Mouse (Mus musculus): Measurements from ENCODE around the gene Babam2. TPM values are rescaled to one million over a fixed set of nuclear protein-coding genes. Genes with fewer than 3 reads are reported as not detected.
"Not testable (repeated sequence)": the region's sequence is repeated elsewhere in the genome, so short reads cannot be mapped to it uniquely, and the experiment has no call there.

The Babam2 gene
- total RNA-seq, 2 experiments from 2014 or later: 30.2 TPM

GRCm38 (mm10) chr5:31765824-31766223 lies 68.3 kb downstream of the Babam2 start:
- Histone ChIP-seq H3K27ac (no peak overlapping the region), H3K4me3 (no peak overlapping the region)
- DNase-seq: no peak
- intact Hi-C loops (cut with DNase I): no loop called here
- TF ChIP-seq CTCF (IDR thresholded peaks at IDR 0.05): no peak

DNA sequence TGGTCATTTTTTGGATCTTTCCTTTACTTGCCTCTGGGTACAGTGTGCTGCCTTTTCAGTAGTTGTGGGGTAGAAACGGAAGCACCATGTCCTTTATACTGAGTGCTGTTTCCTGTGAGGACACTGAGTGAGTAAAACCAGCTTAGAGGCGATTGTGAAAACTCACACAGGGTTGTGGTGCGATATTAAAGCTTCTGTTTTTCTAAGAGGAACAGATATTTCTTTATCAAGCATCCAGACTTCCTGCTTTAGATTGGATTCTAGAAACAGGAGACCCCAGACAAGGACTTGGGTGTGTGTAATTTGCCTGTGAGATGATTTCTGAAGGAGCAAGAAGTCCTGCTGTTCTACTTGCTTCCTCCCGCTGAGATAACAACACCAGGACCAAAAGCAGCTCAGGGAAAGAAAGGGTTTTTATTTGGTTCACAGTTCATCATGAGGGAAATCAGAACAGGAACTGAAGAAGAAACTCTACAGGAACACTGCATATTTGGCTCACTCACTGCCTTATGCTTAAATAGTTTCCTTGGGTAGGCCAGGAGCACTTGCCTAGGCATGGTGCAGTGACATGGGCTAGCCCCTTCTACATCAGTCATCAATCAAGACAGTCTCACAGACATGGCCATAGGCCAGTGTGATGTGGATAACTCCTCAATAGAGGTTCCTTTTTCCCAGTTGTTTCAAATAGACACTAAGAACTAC lies 69.5 kb downstream of the Babam2 start:
- Histone ChIP-seq H3K4me3 (no peak overlapping the region), H3K27ac (peak overlapping the region; percentile 17)
- DNase-seq: no peak
- no peak for TF ChIP-seq CTCF (IDR thresholded peaks at IDR 0.05)
- intact Hi-C loops (cut with DNase I): no loop called here

DNA sequence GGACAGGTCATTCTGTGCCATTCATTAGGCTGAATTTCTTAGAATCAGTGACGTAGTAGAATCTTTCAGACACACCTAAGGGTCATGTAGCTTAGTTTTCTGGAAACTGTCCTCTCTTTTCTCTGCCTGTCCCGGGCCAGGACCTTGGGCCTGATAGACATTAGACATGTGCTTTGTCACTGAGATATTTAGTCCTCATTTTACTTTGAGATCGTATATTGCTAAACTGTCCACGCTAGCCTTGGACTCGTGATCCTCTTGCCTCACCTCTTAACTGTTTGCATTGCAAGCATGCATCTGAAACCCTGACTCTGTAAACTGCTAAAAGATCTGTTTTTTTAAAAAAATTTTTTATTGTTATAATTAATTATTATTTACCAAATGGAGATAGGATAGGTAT lies 74.0 kb downstream of the Babam2 start:
- no peak for DNase-seq
- no peak overlapping the region for H3K4me3 ChIP-seq
- no peak for TF ChIP-seq CTCF (IDR thresholded peaks at IDR 0.05)
- H3K27ac ChIP-seq: no peak overlapping the region
- intact Hi-C loops (cut with DNase I): no loop called here

GRCm38 (mm10) chr5:31771921-31772320 lies 74.4 kb downstream of the Babam2 start:
- intact Hi-C loops (cut with DNase I): no loop called here
- DNase-seq: peak; percentile 52
- TF ChIP-seq CTCF (IDR thresholded peaks at IDR 0.05): no peak
- no peak overlapping the region for H3K4me3 ChIP-seq
- no peak overlapping the region for H3K27ac ChIP-seq

DNA sequence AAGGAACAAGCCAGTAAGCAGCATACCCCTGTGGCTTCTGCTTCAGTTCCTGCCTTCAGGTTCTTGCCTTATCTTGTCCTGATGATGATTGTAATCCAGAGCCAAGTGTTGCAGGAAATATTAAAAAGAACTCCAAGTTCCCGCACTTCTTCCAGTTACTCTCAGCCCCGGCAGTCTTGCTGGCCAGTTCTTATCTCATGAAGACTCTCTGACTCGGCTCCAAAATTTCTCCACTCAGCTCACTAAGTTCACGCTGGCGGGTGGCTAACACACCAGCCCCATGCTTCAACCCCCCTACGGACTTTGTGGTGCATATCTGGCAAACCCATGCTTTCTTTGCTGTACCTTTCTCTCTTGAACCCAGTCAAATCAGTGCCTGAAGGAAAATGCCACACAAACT lies 77.5 kb downstream of the Babam2 start:
- intact Hi-C loops (cut with DNase I): no loop called here
- no peak for TF ChIP-seq CTCF (IDR thresholded peaks at IDR 0.05)
- DNase-seq: no peak
- Histone ChIP-seq H3K4me3 (no peak overlapping the region), H3K27ac (no peak overlapping the region)

DNA sequence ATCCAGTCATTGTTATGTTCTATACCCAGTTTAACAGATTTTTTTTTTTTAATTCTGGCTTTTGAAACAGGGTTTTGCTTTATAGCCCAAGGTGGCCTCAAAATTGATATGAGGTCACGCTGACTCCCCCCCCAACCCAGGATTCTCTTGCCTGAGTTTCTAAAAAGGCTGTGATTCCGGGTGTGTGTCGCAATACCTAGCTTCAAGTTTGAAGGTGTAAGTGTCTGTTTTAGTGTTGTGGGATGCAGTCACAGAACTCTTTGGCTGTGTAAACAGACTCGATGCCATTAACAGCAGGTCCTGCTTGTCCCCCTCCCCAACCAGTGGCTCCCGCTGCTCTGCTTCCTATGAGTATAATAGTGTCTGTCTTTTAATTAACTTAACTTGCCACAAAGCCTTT lies 84.1 kb downstream of the Babam2 start:
- no peak for TF ChIP-seq CTCF (IDR thresholded peaks at IDR 0.05)
- DNase-seq: no peak
- no peak overlapping the region for H3K4me3 ChIP-seq
- no peak overlapping the region for H3K27ac ChIP-seq
- intact Hi-C loops (cut with DNase I): no loop called here

GRCm38 (mm10) chr5:31787201-31787600 lies 89.7 kb downstream of the Babam2 start:
- Histone ChIP-seq H3K4me3 (no peak overlapping the region), H3K27ac (no peak overlapping the region)
- intact Hi-C loops (cut with DNase I): loop anchor here (5.0 kb wide), 1 partner anchor 35 kb away; no protein-coding TSS in a partner anchor
- DNase-seq: no peak
- no peak for TF ChIP-seq CTCF (IDR thresholded peaks at IDR 0.05)

DNA sequence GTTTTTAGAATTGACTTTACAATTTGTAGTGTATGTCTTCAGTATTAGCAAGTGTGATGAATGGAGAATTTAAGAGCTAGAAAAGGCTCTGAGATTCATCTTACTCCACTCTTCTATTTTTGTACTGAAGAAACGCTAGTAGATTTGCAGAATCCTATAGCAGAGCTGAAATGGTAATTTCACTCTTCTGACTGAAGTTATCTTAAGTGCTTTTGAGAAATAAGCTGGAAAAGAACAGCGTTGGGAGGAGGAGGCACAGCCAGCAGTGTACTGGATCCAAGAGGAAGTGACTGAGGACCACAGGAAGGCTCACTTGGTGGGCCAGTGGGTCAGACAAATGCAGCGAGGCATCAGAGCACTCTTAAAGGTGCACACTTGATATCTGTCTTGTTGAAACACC lies 90.1 kb downstream of the Babam2 start:
- no peak for TF ChIP-seq CTCF (IDR thresholded peaks at IDR 0.05)
- Histone ChIP-seq H3K27ac (no peak overlapping the region), H3K4me3 (no peak overlapping the region)
- intact Hi-C loops (cut with DNase I): loop anchor here (5.0 kb wide), 1 partner anchor 35 kb away; no protein-coding TSS in a partner anchor
- no peak for DNase-seq

DNA sequence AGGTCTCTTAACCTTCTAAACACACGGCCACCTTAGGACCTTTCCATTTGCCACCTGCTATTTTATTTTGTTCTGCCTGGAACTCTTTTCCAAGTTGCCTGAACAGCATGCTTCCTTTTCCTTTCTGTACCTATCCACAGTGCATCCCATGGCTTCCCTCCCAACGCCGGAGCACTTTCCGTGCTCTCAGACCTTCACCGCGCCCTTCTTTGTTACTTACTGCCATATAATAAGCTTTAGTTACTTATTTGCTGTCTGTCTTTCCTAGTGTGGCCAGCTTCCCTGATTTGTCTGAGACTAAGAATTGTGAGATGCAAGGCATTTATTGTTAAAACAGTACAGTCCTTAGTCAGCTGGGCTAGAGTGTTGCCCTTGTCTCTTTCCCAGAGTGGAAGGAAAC lies 94.9 kb downstream of the Babam2 start:
- intact Hi-C loops (cut with DNase I): no loop called here
- peak overlapping the region; percentile 67 for H3K27ac ChIP-seq
- DNase-seq: no peak
- no peak overlapping the region for H3K4me3 ChIP-seq
- no peak for TF ChIP-seq CTCF (IDR thresholded peaks at IDR 0.05)

DNA sequence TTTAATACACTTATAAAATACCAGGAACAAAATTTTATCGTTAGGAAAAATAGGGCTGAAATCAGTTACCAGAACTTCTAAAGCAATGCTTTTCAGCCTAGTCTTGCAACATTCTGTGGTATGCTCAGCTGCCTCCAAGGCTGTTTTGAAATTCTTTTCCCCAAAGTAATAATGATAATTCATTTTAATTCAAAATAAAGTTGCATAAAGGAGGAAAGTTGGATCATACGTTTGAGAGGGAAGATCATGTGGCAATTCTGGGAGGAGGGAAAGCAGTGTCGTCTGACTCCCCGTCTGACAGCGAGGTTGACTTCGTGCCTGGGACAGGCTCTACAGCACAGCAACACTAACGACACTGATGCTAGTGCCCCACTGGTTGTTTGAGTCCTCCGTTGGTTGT lies 95.4 kb downstream of the Babam2 start:
- intact Hi-C loops (cut with DNase I): no loop called here
- peak; percentile 51 for DNase-seq
- peak overlapping the region; percentile 67 for H3K27ac ChIP-seq
- TF ChIP-seq CTCF (IDR thresholded peaks at IDR 0.05): no peak
- no peak overlapping the region for H3K4me3 ChIP-seq

DNA sequence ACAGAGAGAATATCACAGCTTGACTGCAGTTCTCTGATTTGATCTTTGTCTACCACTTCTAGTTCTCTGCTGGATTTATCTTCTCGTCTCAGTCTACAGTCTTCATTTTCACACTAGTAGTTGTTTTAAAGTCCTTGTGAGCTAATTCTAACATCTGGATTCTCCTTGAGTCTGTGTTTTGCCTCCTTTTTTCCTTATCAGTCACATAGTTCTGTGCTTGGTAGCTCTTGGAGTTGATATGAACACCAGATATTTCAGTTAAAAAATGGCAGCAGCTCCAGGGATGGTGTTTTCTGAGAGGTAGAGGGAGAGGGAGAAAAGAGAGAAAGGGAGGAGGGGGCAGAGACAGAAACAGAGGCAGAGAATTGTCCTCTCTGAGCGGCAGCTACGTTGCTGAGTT lies 97.9 kb downstream of the Babam2 start:
- TF ChIP-seq CTCF (IDR thresholded peaks at IDR 0.05): no peak
- no peak for DNase-seq

DNA sequence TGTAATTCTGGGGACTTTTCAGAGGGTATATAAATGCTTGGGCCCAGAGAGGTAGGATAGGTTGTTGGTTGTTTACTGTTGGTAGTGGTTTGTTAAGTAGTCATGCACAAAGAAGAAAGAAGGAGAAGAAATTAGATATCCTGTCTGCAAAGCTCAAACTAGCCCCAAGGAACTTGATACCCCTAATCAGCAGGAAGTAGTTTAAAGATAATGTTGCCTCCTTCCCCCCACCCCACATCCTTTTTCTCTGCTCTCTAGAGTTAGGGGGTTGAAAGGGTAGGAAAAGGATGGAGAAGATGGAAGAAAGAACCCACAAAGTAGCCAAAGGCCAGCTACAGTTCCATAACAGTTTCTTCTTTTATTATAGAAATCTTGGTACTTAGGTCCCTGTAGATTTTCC lies 99.5 kb downstream of the Babam2 start:
- no peak overlapping the region for H3K4me3 ChIP-seq
- intact Hi-C loops (cut with DNase I): no loop called here
- no peak for TF ChIP-seq CTCF (IDR thresholded peaks at IDR 0.05)
- no peak for DNase-seq
- H3K27ac ChIP-seq: no peak overlapping the region

More for the DNA sequence above, 97.9 kb downstream of the Babam2 start:
- Histone ChIP-seq H3K27ac (no peak overlapping the region), H3K4me3 (no peak overlapping the region)
- intact Hi-C loops (cut with DNase I): no loop called here

DNA sequence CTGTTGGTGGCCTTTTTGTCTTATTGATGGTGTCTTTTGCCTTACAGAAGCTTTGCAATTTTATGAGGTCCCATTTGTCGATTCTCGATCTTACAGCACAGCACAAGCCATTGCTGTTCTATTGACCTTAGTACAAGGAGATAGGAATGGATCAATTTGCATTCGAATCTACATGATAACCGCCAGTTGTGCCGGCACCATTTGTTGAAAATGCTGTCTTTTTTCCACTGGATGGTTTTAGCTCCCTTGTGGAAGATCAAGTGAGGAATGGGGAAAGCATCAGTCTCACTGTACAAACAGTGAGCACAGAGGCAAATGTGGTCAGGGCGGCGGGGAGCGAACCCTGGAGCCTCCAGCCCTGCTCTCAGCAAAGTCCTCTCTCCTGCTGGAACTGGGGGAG lies 106.7 kb downstream of the Babam2 start:
- intact Hi-C loops (cut with DNase I); H3K4me3 ChIP-seq; DNase-seq; H3K27ac ChIP-seq: not testable (repeated sequence)

GRCm38 (mm10) chr5:31804751-31805150 lies 107.3 kb downstream of the Babam2 start:
- Histone ChIP-seq H3K4me3 (no peak overlapping the region), H3K27ac (no peak overlapping the region)
- DNase-seq: no peak
- no peak for TF ChIP-seq CTCF (IDR thresholded peaks at IDR 0.05)
- intact Hi-C loops (cut with DNase I): no loop called here

All from gastrocnemius, adult 2 months (tissue).